Mouse (Mus musculus): ENCODE measurements at regions not wholly inside any gene's neighbourhood (a gene's known extent, or its start where the extent isn't known, plus 50 kb on each side); places are given as distances from the start of the nearest gene placed in this dataset.

DNA sequence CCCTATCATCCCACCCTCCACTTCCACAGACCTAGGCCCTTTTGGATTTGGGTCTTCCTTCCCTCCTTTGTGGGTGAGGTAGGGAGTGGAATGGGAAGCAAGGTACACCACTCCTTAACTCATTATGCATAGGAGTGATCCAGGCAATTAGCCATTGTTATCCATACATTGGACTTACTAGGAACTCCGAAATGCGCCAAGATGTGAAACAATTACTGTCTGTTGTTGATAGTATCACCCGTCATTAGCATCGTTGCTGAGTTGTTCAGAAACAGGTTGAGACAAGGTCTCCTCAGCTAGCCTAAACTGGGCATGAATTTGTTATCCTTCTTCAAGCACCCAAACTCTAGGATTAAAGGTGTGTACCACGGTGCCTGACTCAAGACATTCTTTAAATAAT is 246.3 kb upstream of the Hnrnpa3 start:
- DNase-seq (ENCODE audit: low spot score in 2 of 2): no peak

DNA sequence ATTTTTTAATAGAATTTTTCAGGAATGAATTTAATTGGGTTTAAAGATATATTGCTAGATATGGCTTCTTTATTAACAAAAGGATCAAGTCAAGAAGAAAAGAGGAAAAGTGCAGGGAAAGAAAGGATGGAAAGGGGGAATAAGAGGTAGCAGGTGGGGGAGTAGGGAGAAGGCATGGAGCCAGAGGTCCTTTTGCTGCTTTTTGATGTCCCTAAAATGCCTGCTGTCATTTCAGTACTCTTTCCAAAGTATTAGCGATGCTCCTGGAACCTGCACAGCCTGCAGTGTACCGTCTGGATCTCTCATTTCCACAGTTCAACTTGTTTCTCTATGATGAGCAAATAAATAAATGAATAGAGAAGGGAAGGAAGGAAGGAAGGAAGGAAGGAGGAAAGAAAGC is 240.4 kb upstream of the Hnrnpa3 start:
- no peak for DNase-seq (ENCODE audit: low spot score in 2 of 2)

DNA sequence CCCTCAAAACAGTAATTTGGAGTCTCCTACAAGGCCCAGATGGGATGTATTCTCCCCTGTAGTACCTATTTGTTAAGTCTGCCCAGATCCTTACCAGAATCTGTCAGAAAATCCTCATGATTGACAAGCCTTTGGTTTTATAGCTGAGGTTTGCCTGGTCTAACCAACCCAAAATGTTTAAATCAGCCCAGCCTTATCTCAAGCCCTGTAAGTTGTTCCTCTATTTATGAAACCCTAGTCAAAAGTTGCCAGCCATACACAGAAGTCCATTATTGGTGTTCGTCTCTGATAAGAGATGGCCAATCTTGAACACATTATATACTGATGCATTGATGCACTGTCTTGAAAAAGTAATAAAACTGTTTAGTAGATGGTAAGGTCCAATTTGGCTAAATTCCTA is 239.9 kb upstream of the Hnrnpa3 start:
- no peak for DNase-seq (ENCODE audit: low spot score in 2 of 2)

DNA sequence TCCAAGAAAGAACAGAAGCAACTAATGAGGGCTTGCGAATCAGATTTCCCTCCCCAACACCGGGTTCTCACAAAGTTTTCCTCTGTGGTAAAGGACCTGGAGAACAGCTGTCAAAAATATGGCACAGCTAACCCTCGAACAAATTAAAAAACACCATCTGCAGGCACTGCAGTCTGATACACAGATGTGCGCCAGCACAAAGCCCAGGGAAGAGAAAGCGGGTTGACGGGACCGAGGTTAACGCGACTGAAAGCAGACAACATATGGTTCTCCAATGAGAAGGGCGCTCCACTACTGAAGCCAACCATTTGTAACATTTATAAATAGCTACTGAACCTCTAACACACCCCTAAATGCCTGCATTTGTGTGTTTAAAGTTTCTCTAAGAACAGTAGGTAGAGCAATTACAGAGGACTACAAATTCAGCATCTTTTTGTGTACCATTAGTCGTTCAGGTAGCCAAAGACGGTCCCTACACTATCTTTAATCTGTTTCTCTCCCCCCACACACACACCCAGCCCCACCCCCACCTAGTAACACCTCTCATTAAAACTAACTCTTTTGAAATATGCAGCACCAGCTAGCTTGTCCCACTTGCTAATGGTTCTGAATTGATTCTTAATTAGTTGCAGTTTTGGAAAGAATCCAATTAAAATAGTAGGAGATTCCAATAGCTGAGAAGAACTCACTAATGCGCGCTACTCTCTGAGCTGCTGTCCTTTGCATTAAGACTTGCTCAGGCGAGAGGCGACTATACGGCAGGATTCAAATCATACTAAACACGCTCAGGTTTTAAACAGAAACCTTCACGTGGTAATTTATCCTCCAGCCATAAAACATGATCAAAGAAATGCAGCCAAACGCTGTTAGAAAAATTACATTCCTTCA is 236.0 kb upstream of the Hnrnpa3 start:
- no peak for DNase-seq (ENCODE audit: low spot score in 2 of 2)

DNA sequence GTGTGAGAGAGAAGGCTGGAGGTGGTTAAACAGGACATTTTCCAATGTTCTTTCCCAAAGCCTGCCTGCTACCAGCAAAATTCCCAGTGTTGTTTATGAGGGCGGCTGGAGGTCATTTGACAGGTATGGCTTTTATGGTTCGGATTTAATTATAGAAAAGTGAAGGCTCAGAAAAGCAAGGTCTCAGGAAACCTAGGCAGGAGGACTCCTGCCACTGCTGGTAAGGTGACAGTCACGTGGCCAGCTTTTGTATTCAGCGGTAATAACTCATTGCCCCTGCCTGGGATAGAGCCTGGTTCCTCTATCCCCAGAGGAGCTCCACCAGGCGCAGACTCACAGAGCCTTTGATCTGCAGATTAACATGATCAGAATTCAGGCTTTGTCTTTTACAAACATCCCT is 235.2 kb upstream of the Hnrnpa3 start:
- no peak for DNase-seq (ENCODE audit: low spot score in 2 of 2)

DNA sequence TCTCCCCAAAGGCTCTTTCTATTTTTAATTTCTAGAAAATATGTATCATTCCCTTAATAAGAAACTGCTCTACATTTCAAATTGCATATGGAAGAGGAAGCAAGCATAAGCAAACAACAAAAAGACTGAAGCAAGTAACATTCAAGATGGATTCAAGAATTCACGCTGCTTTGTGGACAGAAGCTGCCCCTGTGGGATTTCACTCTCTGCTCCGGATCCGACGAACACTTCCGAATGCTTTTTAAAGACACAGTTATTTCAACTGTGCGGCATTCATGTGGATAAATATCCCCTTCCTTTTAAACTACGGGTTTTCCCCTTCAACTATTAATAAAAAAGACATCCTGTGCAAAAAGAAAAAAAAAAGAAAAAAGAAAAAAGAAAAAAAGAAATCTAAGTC is 234.7 kb upstream of the Hnrnpa3 start:
- no peak for DNase-seq (ENCODE audit: low spot score in 2 of 2)

DNA sequence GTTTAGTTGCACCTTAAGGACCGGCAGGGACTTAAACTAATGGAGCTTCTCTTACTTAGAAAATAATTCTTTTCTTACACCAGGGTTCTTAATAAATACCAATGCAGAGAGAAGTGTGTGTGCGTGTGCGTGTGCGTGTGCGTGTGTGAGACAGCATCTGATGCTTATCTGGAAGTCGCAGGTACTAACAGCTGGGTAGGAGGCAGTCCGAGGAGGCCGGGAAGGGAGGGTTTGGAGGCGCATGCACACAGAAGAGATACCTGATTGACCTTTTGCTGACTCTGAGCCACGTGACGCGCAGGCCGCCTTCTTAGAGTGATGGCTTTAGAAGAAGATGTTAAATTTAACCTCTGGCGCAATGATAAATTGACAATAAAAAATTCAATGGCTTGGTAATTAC is 234.2 kb upstream of the Hnrnpa3 start:
- no peak for DNase-seq (ENCODE audit: low spot score in 2 of 2)

DNA sequence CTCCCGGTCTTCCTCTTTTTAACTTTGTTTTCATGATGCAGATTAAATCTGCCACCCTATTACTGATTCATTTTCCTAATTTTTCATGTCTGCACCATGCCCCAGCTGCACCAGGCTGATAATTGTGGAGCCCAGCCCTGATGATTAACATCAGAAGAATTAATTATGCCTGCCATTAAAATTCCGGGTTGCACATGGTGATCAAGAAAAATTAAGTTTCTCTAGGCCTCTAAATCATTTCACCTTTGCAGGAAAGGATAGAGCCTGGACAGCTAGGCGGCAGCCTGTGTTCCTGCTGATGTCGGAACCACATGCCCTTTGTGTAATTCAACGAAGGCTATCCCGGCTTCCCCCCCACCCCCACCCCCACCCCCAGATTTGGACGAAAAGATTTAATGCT is 233.7 kb upstream of the Hnrnpa3 start:
- DNase-seq (ENCODE audit: low spot score in 2 of 2): no peak

DNA sequence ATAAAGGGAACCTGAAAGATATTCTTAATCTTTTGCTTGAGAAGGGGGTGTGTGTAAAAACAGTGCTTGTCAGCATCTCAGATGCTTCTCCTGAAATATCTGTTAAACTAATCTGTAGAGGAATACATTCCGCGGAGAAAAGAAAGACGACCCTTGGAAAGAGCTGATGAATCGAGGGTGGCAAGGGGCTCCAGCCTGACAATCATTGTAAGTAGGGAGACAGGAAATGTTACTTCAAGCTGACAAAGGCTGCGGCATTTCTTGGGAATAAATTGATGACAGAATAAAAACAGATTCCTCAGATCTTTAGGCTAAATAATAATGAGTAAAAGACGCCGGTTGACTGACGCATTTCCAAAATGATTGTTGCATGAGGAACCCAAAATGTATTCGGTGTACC is 233.3 kb upstream of the Hnrnpa3 start:
- no peak for DNase-seq (ENCODE audit: low spot score in 2 of 2)

DNA sequence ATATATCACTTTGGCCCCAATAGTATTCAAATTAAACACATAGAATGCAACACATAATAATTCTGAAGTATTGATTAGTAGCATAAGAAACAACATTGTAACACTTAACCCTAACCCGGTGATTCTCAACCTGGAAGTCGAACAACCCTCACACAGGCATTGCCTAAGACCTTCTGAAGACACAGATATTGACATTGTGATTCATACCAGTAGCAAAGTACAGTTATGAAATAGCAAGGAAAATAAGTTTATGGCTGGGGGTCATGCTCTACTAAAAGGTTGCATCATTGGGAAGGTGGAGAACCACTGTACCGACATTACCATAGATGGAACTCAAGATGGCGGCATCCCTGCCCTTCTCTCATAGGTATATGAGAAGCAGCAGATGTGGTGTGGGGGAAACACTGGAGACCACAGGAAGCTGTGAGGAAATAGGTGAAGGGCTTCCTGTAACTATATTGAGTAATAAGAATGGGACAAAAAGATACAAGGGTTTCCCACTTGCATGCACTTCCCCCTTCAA is 231.1 kb upstream of the Hnrnpa3 start:
- no peak for DNase-seq (ENCODE audit: low spot score in 2 of 2)

DNA sequence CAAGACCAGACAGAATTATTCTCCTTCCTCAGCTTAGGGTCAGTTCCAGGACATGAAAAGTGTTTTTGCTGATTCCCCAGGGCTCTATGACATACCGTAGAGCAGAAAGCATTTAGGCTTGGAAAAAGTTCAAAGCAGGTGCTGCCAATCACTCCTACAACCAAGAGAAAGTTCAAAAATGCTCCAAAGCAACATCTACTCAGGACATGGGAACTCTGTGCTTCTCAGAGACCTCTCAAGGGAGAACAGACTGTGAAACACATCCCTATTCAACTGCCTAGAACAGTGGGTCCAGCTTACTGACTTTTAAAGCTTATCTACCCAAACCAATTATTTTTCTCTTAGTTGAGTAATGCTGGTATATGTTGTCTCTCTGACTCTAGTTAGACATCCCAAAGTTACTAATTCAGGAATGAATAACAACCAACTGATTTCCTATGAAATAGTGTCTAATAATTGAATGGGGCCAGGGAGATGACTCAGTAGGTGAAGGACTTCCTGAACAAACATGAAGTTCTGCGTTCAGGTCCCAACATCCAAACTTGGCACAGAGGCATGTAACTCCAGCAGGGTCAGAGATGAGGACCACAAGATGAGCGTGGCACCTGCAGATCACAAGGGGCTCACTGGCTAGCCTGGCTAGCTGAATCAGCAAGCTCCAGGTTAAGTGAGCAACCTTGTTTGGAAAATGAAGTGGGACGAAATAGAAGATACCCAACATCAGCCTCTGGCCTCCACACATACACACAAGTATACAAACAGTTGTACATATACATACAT is 228.7 kb upstream of the Hnrnpa3 start:
- DNase-seq (ENCODE audit: low spot score in 2 of 2): no peak

DNA sequence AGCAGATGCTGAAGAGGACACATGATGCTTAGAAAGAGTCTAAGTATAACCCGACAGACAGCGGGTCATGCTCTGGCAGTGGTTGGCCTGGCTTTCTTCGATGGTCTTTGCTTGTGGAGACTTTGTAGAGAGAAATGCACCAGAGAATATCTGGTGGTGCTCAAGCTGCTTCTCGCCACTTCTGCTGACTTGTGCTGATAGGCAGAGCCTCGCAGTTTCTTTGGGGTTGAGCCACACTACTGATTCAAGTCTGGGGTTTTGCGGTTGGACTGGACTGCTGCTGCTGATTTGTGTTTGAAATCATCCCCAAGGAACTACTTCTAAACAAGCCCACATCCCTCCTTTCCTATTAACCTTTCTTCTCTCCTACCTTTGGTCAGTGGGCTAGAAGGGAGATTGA is 227.1 kb upstream of the Hnrnpa3 start:
- no peak for DNase-seq (ENCODE audit: low spot score in 2 of 2)

DNA sequence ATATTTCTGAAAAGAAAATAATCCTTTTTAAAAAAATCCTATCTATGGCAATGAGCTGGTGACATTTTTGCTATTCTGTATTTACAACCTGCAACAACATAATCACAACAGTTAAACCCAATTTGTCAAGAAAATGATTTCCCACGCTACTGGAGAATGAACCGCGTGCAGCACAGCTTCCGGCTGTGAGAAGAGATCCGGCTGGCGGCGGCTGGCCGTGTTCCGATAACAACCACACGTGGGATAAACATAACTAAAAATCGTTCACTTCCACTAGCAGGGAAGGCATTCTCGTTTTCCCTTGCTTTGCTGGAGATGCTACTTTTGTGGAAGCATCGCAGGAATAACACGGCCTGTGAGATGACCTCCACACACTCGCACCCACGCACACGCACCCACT is 224.5 kb upstream of the Hnrnpa3 start:
- no peak for DNase-seq (ENCODE audit: low spot score in 2 of 2)

DNA sequence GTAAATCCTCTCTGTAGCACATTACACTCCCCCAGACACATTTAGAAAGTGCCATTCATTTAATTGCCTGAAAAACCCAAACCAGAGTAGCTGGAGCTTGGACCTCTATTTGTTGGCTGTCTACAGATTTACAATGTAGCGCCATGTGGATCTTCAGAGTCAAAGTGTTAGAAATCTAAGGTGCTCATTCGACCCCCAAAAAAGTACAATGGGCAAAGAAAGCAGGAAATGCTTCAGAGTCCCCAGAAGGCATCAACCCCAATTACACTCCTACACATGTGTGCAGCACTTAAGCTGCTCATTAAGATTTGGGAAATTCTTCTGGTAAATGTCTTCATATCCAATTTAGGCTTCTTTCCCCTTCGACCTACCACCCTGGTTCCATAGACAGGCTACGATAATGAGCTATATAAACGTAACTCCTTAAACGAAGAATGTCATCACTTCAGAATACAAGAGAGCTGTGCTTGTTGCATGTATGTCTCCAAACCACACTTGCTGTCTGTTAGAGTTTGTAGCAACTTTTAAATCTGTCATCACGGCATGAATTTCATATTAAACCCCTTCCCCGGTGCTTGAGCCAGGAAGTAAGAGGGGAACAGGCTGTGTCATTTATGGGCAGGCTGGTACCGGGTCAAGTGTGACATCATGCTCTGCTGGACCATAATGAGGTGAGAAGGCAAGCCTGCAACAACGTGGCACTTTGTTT is 219.4 kb upstream of the Hnrnpa3 start:
- DNase-seq (ENCODE audit: low spot score in 2 of 2): no peak

DNA sequence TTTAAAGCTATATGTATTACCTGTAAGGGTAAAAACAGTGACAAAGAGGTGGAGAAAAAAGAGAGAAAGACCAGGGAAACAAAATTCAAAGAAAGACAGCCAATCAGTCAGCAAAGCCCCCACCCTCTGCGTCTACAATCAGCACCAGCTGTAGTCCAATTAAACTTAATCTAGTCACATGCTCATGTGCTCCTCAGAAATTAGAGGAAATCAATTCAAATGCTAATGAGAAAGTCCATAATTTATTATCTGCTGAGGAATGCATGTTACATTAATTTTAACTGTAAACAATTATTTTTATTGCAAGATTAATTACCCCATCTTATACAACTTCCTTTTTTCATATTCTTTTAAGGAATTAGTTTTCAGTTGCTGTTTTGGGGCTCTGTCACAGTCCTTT is 216.4 kb upstream of the Hnrnpa3 start:
- DNase-seq (ENCODE audit: low spot score in 2 of 2): no peak

DNA sequence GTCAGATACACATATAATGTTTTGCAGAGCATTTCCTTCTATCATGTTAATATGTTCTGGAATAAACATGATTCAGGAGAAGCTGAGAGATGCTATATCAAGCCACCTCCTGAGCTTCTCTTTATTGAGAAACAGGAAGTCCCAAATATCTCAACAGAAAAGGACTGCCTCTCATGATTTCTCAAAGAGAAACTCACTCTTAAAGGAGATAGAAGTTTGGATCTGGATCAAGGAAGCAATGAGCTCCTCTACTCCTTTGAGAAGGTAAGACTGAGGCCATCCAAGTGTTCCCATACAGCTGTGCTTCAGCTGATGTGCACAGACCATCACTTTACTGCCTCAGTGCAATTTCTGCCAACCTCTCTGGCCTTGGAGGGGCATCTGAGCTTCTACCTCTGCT is 213.9 kb upstream of the Hnrnpa3 start:
- DNase-seq (ENCODE audit: low spot score in 2 of 2): no peak

DNA sequence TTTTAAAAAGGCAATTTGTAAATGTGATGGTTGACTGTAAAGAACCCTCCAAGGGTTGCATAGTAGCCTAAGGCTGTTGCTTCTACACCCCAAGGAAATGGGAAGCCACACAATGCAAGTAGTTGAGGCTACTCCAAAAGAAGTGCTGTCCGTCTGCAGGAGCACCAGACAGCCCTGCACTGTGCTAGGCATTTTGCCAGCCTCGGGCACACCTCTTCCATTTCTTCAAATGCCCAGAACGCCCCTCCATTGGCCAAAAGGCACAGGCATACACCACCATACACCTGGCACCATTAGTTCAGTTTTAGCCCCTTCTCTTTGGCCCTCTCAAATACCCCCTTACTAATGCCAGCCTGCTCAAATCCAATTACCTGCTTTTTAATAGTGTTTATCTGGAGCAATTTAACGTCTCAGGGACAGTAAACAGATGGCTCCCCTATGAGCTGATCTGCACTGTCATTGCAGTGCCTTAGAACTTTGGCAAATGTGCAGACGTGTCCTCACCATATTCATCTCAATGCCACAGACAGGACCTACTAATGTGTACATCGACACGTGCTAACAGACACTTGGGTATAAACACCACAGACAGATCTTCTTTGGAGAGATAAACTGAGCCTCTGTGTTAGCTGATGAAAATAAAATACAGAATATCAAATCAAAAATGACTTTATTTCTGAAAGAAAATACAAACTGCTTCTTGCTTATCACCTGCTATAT is 211.9 kb upstream of the Hnrnpa3 start:
- no peak for DNase-seq (ENCODE audit: low spot score in 2 of 2)

DNA sequence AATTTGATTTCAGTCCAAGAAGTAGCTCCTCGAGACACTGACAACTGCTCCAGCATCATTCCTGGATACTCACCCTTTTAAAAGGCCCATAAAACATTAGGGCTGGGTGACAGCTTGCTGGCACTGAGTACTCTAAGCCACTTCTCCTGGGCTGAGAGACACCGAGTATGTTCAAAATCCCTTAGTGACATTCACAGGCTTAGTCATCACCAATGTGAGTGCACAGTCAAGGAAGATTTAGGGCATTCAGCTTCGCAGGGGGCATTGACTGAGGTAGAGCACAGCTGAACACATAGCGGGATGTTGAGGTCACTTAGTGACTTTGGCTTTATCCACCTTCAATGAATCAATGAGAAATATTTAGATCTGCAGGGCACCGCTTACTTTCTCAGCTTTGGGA is 210.8 kb upstream of the Hnrnpa3 start:
- no peak for DNase-seq (ENCODE audit: low spot score in 2 of 2)

DNA sequence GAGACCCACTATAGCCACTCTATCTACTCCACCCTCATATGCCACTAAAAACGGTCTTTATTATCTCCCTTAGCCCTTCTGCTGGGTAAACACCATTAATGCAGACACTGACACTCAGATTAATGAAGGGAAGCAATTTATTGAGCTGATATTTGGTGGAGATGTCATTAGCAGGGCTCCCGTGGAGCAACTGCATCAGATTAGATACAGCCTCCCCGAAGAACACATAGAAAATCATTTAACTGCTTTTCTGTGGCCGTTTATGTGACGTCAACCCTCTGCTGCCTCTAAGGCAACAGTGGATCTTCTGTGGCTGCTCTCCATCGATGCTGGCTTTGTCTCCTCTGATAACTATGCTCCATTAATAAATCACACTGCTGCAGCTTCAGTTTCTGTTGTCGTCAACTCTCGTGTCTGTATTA is 207.2 kb upstream of the Hnrnpa3 start:
- no peak for DNase-seq (ENCODE audit: low spot score in 2 of 2)

DNA sequence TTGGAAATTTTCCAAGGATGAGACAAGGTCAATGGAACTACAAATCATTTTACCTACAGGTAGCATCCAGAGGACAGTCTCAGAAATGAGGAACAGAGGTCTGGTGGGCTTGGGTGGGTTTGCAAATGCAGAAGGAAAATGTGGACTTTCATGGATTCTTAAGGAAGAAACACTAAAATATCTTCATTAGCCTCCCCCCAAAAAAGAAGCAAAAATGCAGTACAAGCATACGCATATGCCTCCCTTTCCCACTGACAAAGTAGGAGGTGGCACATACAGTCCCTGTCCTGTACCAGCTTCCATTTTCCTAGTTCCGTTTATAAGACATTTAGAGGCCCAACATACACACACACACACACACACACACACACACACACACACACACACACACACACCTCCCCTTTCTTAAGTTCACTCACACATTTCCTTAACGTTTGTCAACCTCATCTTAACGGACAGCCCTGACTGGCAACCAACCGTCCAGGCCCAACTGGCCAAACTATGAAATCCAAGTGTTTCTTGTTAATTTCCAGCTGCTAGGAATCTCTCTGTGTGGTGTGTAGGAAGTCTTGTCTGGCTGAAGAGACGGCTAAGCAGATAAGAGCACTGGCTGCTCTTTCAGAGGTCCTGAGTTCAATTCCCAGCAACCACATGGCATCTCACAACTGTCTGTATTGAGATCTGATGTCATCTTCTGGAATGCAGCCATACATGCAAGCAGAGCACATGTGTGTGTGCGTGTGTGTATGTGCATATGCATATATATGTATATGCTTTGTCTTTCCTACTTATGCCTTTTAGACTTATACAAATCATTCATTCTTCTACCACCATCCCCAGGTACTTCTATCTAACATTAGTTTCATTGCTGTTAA is 206.6 kb upstream of the Hnrnpa3 start:
- no peak for DNase-seq (ENCODE audit: low spot score in 2 of 2)

DNA sequence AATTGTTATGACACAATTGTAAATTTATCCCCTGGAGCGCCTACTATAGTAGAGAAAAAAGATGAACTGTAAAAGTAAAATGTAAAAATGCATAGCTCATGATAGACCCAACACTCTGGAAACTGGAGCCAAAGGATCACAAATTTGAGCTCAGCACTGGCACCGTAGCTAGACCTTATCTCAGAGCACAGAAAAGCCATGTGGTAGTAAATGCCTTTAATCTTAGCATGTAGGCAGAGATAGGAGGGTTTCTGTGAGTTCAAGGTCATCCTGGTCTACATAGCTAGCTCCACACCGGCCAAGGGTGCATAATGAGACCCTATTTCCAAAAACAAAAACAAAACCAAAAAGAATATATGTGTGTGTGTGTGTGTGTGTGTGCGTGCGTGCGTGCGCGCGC is 203.6 kb upstream of the Hnrnpa3 start:
- no peak for DNase-seq (ENCODE audit: low spot score in 2 of 2)
